Mouse (Mus musculus): ENCODE measurements around the gene Zcchc14.
"Not testable (repeated sequence)": the region's sequence is repeated elsewhere in the genome, so short reads cannot be mapped to it uniquely, and the experiment has no call there.

Gene Zcchc14

GRCm38 (mm10) chr8:121652774-121653323, at the start of gene Zcchc14:
Zcchc14 (minus strand) TSS chr8:121652901.
- peak; percentile 95 for DNase-seq (ENCODE audit: low read depth, low spot score)

- DNase-seq (ENCODE audit: low read depth, low spot score) = no peak
Measured at GRCm38 (mm10) chr8:121699936-121700335, 47.2 kb upstream of the Zcchc14 start.

- no peak for DNase-seq (ENCODE audit: low read depth, low spot score)
Measured at GRCm38 (mm10) chr8:121698615-121699101, 46.0 kb upstream of the Zcchc14 start.

- DNase-seq (ENCODE audit: low read depth, low spot score) = no peak
Measured at GRCm38 (mm10) chr8:121697735-121698614, 45.3 kb upstream of the Zcchc14 start.

- DNase-seq (ENCODE audit: low read depth, low spot score) = no peak
Measured at GRCm38 (mm10) chr8:121695585-121696184, 43.0 kb upstream of the Zcchc14 start.

GRCm38 (mm10) chr8:121694453-121694852, 41.8 kb upstream of the Zcchc14 start:
- no peak for DNase-seq (ENCODE audit: low read depth, low spot score)

- DNase-seq (ENCODE audit: low read depth, low spot score) = no peak
Measured at GRCm38 (mm10) chr8:121688496-121688895, 35.8 kb upstream of the Zcchc14 start.

- no peak for DNase-seq (ENCODE audit: low read depth, low spot score)
Measured at GRCm38 (mm10) chr8:121687455-121688161, 34.9 kb upstream of the Zcchc14 start.

- no peak for DNase-seq (ENCODE audit: low read depth, low spot score)
Measured at GRCm38 (mm10) chr8:121685419-121685818, 32.7 kb upstream of the Zcchc14 start.

- no peak for DNase-seq (ENCODE audit: low read depth, low spot score)
Measured at GRCm38 (mm10) chr8:121683083-121683832, 30.6 kb upstream of the Zcchc14 start.

GRCm38 (mm10) chr8:121681457-121681856, 28.8 kb upstream of the Zcchc14 start:
- no peak for DNase-seq (ENCODE audit: low read depth, low spot score)

- no peak for DNase-seq (ENCODE audit: low read depth, low spot score)
Measured at GRCm38 (mm10) chr8:121680896-121681295, 28.2 kb upstream of the Zcchc14 start.

- no peak for DNase-seq (ENCODE audit: low read depth, low spot score)
Measured at GRCm38 (mm10) chr8:121678696-121679095, 26.0 kb upstream of the Zcchc14 start.

- DNase-seq (ENCODE audit: low read depth, low spot score) = no peak
Measured at GRCm38 (mm10) chr8:121675701-121676100, 23.0 kb upstream of the Zcchc14 start.

- DNase-seq (ENCODE audit: low read depth, low spot score) = no peak
Measured at GRCm38 (mm10) chr8:121675161-121675560, 22.5 kb upstream of the Zcchc14 start.

GRCm38 (mm10) chr8:121674524-121674923, 21.8 kb upstream of the Zcchc14 start:
- DNase-seq (ENCODE audit: low read depth, low spot score) = no peak

GRCm38 (mm10) chr8:121673917-121674316, 21.2 kb upstream of the Zcchc14 start:
- no peak for DNase-seq (ENCODE audit: low read depth, low spot score)

- DNase-seq (ENCODE audit: low read depth, low spot score) = no peak
Measured at GRCm38 (mm10) chr8:121673153-121673552, 20.5 kb upstream of the Zcchc14 start.

- no peak for DNase-seq (ENCODE audit: low read depth, low spot score)
Measured at GRCm38 (mm10) chr8:121669208-121669607, 16.5 kb upstream of the Zcchc14 start.

- DNase-seq (ENCODE audit: low read depth, low spot score) = no peak
Measured at GRCm38 (mm10) chr8:121668553-121668952, 15.9 kb upstream of the Zcchc14 start.

GRCm38 (mm10) chr8:121667936-121668500, 15.3 kb upstream of the Zcchc14 start:
- DNase-seq (ENCODE audit: low read depth, low spot score) = not testable (repeated sequence)
